Mouse (Mus musculus) right cerebral cortex, postnatal 25 days (tissue): ENCODE results near the gene Olfr558.

Experiments
- DNase-seq: peaks from one replicate; pipeline ENCODE4 v3.0.0; 2022

Olfr558 gene

DNA sequence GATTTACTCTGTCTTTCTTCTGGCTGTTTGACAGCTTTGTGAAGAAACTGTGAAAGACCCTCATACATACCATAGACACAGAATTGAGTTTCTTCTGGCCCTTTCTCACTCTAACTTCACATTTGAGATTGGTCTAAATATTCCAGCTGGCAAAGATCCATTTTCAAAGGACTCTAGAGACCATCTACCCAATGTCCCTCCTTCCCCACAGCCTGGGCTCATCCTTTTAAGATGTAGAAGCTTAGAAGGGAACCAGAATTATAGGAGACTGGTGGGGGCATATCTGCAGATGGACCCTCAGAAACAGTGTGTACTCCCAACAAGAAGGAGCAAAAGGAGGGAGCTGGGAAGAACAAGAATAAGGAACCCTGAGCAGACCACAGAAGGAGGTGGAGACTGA, at the start of gene Olfr558:
TSS of gene Olfr558 (plus strand) at position 301 of the 400 bp plus-strand sequence.
- DNase-seq: no peak

DNA sequence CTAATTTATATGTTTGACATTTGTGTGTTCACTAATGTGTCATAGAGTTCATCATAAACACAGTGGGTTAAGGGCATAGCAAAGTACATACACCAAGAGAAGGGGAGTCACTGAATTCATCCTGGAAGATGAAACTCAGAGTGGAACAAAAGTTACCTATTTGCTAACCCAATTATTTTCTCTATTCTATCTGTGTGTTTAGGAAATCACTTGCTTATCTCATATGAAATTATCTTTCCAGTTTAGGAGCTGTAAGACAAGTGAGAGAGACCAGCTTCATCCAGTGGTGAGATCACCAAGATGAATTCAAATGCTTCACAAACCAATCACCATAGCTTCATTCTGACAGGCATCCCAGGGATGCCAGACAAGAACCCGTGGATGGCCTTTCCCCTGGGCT, 43.5 kb upstream of the Olfr558 start, which contains the start of gene Olfr555:
TSS of gene Olfr555 (plus strand) at position 301 of the 400 bp plus-strand sequence.
- no peak for DNase-seq

DNA sequence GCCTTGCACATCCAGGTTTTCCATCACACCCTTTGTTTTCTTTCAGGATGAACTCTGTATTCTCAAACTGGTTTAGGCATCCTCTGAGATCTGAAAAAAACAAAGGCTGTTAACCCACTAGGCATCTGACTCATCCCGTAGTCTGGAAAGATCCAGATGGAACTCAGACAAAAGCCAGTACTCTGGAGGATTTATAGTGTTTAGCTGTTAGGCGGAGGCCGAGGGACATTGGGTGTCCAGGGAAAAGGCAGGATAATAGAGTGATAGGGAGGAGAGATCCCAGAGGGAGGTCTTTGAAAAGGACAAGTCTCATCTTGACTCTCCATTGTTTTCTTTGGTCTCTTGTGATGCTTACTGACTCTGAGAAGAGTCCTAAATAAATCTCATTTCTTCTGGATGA, 37.4 kb upstream of the Olfr558 start, which contains the start of gene Olfr556:
TSS of gene Olfr556 (plus strand) at position 301 of the 400 bp plus-strand sequence.
- DNase-seq: no peak

DNA sequence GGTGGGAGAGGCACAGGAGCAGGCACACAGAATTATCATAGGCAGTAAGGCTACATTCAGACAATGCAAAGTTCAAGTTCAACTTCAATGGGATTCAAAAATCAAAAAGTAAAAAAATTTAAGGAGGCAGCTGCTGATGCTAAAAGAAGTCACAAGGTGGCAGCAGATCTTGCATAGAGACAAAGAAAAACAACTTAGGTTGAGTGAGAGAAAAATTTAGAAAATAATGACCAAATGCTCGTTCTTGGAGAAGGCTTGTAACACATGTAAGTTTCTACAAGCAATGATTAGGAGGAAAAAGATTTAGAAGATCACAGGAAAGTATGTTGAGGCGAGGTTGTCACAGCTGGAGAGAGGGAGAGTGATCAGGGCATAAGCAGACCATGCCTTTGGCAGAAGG, 36.6 kb upstream of the Olfr558 start:
- DNase-seq: no peak

DNA sequence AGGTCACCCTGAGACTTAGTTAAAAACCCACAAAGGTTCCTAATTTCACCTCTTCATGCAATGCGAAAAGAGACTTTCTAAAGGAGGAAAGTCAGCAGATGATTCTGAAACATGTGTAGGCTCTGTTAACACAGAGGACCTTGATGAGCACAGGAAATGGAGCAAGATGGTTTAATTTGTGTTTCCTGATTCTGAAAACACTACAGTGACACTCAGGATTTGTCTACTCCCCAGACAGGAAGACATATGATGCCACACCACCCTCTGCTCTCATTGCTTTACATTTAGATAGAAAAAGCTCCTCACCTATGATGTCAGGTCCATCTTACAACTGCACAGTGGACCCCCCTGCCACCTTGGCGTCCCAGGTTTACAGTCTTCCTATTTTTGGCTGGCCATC, 25.8 kb upstream of the Olfr558 start:
- no peak for DNase-seq

DNA sequence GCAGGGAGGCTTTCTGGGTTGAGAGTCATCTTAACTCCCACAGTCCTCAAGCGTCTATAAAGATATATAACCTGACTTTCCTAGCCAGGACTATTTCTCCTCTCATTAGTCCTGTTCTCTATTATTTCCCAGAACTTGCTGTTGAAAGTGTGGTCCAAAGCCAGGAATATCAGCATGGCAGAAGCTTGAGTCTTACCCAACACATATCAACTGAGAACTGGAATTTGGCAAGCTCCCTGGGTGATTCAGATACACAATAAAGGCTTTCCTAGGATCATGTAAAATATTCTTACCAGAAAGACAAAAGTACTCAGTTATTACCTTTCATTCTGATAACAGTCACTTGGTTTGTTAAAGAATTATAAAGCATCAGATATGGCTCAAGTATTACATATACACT, 20.1 kb upstream of the Olfr558 start:
- no peak for DNase-seq

DNA sequence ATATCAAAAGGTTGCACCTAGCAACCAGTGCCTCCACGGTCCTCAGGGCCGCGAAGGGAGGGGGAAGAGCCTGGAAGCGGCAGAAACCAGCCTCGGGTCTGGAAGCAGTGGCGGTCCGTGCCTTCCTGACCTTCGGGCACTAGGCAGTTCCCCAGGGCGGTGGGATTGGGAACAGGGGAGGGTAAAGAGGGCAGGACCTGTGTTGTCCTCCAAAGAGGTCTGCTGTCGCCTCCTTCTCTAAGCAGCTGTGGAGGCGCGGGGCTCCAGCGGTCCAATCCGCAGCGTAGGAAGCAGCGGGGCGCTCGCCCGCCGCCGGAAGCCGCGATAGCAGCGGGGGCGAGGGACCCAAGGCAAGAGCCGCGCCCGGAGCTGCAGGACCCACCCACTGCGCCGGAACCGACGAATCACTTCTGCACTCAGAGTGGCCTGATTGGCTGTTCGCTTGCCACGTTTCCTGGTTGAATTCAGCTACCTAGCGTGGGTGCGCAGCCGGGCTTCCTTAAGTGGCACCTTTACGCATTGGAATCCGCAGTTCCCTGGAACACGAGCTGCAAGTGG, 15.0 kb upstream of the Olfr558 start, which contains the start of gene Trim68:
TSS of gene Trim68 (minus strand) at position 384 of the 558 bp plus-strand sequence.
- DNase-seq: peak; percentile 89

DNA sequence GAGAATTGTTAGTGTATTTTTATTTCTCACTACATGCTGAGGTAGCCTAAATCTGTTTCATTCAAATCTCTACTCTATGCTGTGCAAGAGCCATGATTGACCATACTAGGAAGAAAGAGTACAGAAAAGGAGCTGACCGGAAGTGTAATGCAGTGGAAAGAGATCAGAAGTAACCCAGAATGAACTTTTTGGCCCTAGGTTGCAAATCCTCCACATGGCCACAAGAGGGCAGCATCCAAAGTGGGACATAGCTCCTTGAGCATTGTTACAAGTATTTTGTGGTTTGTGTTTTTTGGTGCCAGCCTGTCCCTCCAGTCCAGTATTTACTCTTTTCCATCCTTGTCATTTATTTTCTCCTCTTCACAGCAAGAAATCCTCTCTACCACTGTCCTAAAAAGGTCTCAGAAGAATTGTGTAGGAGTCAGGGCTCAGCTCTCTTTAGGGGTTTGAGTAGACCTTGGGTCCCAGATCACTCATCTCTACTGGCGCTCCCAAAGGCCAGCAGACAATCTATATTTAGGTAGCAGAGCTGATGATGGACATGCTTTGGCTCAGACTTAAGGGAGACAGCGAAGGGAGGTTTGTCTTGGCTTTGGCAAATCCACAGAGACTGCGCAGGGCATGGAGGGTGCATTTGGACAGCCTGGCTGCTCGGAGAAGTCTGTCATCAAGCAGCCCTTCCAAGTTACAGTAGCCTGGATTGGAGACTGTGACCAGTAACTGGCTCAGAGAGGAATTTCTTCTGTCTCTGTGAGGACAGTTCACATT, 6.5 kb upstream of the Olfr558 start, which contains the start of gene Olfr557:
TSS of gene Olfr557 (plus strand) at position 553 of the 768 bp plus-strand sequence.
- no peak for DNase-seq

DNA sequence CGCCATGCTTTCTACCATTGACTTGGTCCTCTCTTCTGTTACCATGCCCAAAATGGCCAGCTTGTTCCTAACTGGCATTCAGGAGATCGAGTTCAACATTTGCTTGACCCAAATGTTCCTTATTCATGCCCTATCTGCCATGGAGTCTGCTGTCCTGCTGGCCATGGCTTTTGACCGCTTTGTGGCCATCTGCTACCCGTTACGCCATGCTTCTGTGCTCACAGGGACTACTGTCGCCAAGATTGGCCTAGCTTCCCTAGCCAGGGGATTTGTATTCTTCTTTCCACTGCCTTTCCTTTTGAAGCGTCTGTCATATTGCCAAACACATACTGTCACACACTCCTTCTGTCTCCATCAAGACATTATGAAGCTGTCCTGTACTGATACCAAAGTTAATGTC, 3.6 kb upstream of the Olfr558 start:
- no peak for DNase-seq

DNA sequence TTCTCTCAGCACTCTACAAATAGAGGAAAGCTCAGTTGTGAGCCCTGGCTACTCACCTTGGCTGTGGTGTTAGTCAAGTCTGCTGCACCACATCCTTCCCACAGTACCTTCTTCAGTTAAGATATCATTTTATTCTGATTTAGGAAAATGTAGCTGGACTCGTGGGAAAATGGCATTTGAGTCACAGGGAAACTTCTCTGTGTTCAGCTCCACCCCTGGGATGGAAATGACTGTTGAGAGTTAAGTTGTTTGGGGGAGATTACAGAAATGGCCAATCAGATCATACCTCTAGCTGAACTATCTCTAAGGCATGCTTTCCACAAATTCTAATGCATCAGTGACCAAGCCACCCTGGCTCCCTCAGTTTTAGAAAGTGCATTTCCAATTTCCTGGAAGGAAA, 17.0 kb downstream of the Olfr558 start, which contains the start of gene Olfr33:
TSS of gene Olfr33 (minus strand) at position 101 of the 400 bp plus-strand sequence.
- no peak for DNase-seq

DNA sequence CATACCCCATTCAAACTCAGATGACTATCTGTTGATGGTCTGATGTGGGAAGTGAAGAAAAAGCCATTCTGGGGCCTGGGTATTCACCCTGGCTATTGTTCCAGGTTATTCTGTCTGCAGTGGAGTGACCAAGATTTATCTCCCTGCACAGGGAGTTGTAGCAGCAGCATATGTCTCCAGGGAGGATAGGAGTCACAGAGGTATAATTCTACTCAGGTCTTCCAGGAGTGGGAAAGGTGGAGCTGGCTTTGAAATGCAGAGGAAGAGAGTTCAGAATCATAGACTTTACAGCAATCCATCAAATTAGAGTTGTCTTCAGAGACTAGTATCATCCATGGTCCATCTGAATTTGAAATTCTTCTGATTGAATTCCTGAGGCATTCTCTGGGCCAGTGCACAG, 25.4 kb downstream of the Olfr558 start, which contains the start of gene Olfr559:
TSS of gene Olfr559 (minus strand) at position 101 of the 400 bp plus-strand sequence.
- no peak for DNase-seq

DNA sequence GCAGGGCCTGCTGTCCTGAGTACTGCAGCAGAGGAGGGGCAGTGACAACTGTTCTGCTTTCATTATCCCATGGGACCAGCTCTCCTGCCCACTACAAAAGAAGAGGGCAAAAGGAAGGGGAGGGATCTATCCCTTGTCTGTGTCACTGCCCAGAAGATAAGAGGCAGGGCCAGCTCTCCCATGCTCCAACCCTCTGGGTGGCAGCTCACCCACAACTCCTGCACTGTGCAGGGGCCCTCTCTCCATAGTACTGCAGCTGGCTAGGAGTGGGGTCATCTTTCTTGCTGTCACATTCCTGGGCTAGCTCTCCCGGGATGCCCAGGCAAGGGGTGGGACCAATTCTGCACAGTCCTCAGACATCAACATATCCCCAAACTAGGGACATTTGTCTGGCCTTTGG, 31.8 kb downstream of the Olfr558 start:
- DNase-seq: no peak

DNA sequence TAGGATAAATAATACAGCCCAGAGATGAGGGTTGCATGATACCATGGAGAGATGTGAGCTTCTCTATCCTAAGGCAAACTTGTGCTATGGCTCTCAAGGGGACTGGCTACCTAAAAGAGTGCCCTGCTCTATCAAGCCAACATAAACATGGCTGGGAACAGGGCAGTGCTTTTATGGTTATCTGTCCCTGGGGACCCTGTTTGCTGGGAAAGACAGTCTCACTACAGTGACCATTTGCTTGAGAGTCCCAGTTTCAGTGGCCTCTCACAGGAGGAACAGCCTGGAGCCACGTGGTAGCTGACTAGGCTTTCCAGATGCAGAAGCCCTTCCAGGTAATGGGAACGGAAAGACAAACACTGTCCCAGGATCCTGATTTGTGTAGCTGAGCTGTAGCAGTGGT, 35.7 kb downstream of the Olfr558 start:
- DNase-seq: no peak

DNA sequence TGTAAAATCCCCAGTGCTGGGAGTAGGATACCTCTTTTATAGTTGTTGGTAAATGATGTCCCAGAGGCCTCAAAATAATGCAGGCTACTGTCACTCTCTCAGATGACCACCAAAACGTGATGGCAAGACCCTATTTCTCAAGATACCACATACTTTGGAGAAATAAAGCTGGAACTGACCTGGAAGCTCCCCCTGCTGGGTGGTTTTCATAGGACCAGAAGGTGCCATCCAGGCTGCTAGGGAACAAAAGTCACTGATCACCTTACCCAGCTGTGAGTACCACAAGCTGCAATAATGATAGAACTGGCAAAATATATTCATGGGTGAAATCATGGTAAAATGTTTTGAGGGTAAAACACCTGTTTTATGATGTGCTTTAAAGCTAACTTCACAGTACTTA, 50.1 kb downstream of the Olfr558 start:
- DNase-seq: no peak

DNA sequence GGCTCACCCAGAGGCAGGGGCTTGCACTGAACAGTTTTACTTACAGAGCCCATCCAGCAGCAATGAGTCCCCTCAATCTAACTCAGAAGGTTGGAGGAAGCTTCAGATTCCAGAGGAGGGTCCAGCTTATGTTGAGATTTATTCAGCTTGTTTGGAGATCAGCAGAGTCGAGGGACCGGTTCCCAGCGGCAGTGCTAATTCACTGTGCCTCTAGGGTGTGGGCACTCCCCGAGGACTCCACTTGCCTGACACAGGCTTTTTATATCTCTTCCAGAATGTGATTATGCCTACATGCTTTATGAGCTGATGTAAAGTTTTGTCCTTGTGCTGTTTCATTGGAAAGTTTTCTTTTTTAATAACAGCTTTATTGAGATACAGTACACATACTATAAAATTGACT, 57.3 kb downstream of the Olfr558 start, which contains the start of the genes Olfr560 and Olfr78:
TSS of gene Olfr560 (minus strand) at position 101 of the 400 bp plus-strand sequence.
TSS of gene Olfr78 (minus strand) at position 206 of the 400 bp plus-strand sequence.
- DNase-seq: no peak
